Mouse (Mus musculus) left cerebral cortex, postnatal 10 days (tissue): ENCODE measurements around the gene Gm49383. TPM values are rescaled to one million over a fixed set of nuclear protein-coding genes. Genes with fewer than 3 reads are reported as not detected.

Experiments used
- DNase-seq, 2 experiments: peaks; one replicate each; pipeline ENCODE4 v3.0.0; 2021 to 2022; ENCODE audit warnings: low spot score in 2 of 2, mixed read lengths in 1 of 2; ENCODE audit errors: extremely low spot score in 1 of 2
- intact Hi-C: fragments of 180-260 bp; cut with DNase I; formaldehyde crosslinking; loops from one replicate; pipeline ENCODE4 v1.15.1; 2025
- microRNA-seq: library from miRNA; unstranded; fragments of <30 nt; microRNA quantifications from one replicate; pipeline ENCODE4 v1.2.0, GENCODE M21; 2022
- total RNA-seq, 2 experiments: library from RNA; stranded (reverse); gene quantifications; 2 replicates each; pipeline ENCODE4 v1.2.3; 2021

The Gm49383 gene
- total RNA-seq, 2 experiments from 2014 or later, result 5.7 to 7.1 TPM

GRCm38 (mm10) chr12:69139201-69139600 is 57.7 kb downstream of the Gm49383 start:
- no peak for DNase-seq
- intact Hi-C loops, result no loop called here

Small RNA genes within 50 kb of the gene (microRNA-seq; reads per million reads assigned to microRNA genes)
- gene Gm47287, result not detected
- 1.7 reads per million for gene Gm47295

Other genes starting within 250 kb of the Gm49383 start
- 1,000 to 10,000 TPM; 1,162 to 1,211 TPM for gene Rps29, start 37.9 kb downstream of the Gm49383 start, total RNA-seq
- under 1 TPM in 1 of 2 experiments, not detected in 1; 0.22 TPM for gene Lrr1, start 28.3 kb downstream of the Gm49383 start, total RNA-seq
- gene Rpl36al, start 13.0 kb downstream of the Gm49383 start, total RNA-seq, result 100 to 1,000 TPM; 205 to 218 TPM
- gene Mgat2, start 12.9 kb downstream of the Gm49383 start, total RNA-seq, result 10 to 100 TPM; 33.6 to 35.6 TPM
- gene Dnaaf2, start 1.3 kb upstream of the Gm49383 start, total RNA-seq, result 1 to 10 TPM; 1.9 to 2.8 TPM
- 1 to 10 TPM; 3.0 to 4.9 TPM for gene Gm49384, start 7.2 kb upstream of the Gm49383 start, total RNA-seq
- gene Pole2, start 31.1 kb upstream of the Gm49383 start, total RNA-seq, result 1 to 10 TPM; 1.2 to 1.7 TPM
- 10 to 100 TPM; 15.0 to 16.7 TPM for gene Klhdc1, start 44.1 kb upstream of the Gm49383 start, total RNA-seq
- 100 to 1,000 TPM; 140 to 143 TPM for gene Klhdc2, start 99.6 kb upstream of the Gm49383 start, total RNA-seq
- 10 to 100 TPM; 38.2 to 40.8 TPM for gene Nemf, start 160.1 kb upstream of the Gm49383 start, total RNA-seq
- 10 to 100 TPM; 61.6 to 62.8 TPM for gene Arf6, start 175.0 kb upstream of the Gm49383 start, total RNA-seq
- gene Gm9887, start 175.4 kb upstream of the Gm49383 start, total RNA-seq, result 1 to 10 TPM; 1.4 to 1.6 TPM